Mouse (Mus musculus) thymus, adult 2 months (tissue): ENCODE measurements around the gene Serf2. TPM values are rescaled to one million over a fixed set of nuclear protein-coding genes. Genes with fewer than 3 reads are reported as not detected.

Experiments used
- DNase-seq: peaks from one replicate; pipeline ENCODE4 v3.0.0; 2021
- H3K27ac ChIP-seq: fragments of 200-500 bp; 2 replicates; pipeline ENCODE4 v1.5.1; 2012; ENCODE audit warnings: low read length, control low read depth; ENCODE audit not compliant: control insufficient read depth, insufficient read depth
- H3K27me3 ChIP-seq: fragments of 200-500 bp; 2 replicates; pipeline ENCODE4 v1.6.1; 2012; ENCODE audit warnings: mild to moderate bottlenecking, low read length, moderate library complexity, mixed read lengths; ENCODE audit not compliant: control insufficient read depth, insufficient read depth
- H3K36me3 ChIP-seq: fragments of 200-500 bp; 2 replicates; pipeline ENCODE4 v1.6.1; 2012; ENCODE audit warnings: mild to moderate bottlenecking, low read length, moderate library complexity; ENCODE audit not compliant: control insufficient read depth, insufficient read depth
- H3K4me1 ChIP-seq: fragments of 200-500 bp; replicated peaks from 2 replicates; pipeline ENCODE4 v1.6.1; 2012; ENCODE audit warnings: low read length; ENCODE audit not compliant: control insufficient read depth, insufficient read depth
- H3K4me3 ChIP-seq: fragments of 200-500 bp; 2 replicates; pipeline ENCODE4 v1.5.1; 2012; ENCODE audit warnings: mild to moderate bottlenecking, low read length, control low read depth, moderate library complexity; ENCODE audit not compliant: control insufficient read depth, insufficient read depth
- CTCF ChIP-seq: fragments of 200-500 bp; IDR thresholded peaks from 2 replicates; pipeline ENCODE4 v1.5.1; 2012; ENCODE audit warnings: mild to moderate bottlenecking, control low read depth, low read length, moderate library complexity, borderline replicate concordance; ENCODE audit not compliant: control insufficient read depth, poor library complexity, insufficient read depth; ENCODE audit errors: extremely low read depth
- POLR2A ChIP-seq: fragments of 200-500 bp; IDR thresholded peaks from 2 replicates; pipeline ENCODE4 v1.6.1; 2012; ENCODE audit warnings: mild to moderate bottlenecking, low read length, control low read depth, moderate library complexity; ENCODE audit not compliant: control insufficient read depth, poor library complexity, insufficient read depth; ENCODE audit errors: extremely low read depth
- WGBS: fragments of 180-500 bp; shearing (Covaris S2); methylation state at CpG from one replicate; pipeline ENCODE4 v1.1.7; 2018; 5-methylcytosine and 5-hydroxymethylcytosine counted together
- polyA plus RNA-seq: library from polyadenylated mRNA; depleted of rRNA; stranded (reverse); fragments of >200 nt; gene quantifications from 2 replicates; pipeline ENCODE4 v1.2.3, GENCODE M21; 2012

Serf2 gene
- polyA plus RNA-seq, 1 experiment: 498 TPM

- 34% methylated on average over 3 of the region's 3 CpGs for WGBS
- Histone ChIP-seq H3K4me3 (no peak overlapping the region), H3K4me1 (peaks cover 7% of the 10 kb centered on the region), H3K27me3 (no peaks in the 10 kb centered on the region), H3K27ac (no peak overlapping the region), H3K36me3 (peaks cover 9% of the 10 kb centered on the region; the same call in 1 of the 2 replicates)
- TF ChIP-seq POLR2A: no peak
- no peak for TF ChIP-seq CTCF
- no peak for DNase-seq
Observed at GRCm38 (mm10) chr2:121415103-121415502, 33.9 kb upstream of the Serf2 start.

DNA sequence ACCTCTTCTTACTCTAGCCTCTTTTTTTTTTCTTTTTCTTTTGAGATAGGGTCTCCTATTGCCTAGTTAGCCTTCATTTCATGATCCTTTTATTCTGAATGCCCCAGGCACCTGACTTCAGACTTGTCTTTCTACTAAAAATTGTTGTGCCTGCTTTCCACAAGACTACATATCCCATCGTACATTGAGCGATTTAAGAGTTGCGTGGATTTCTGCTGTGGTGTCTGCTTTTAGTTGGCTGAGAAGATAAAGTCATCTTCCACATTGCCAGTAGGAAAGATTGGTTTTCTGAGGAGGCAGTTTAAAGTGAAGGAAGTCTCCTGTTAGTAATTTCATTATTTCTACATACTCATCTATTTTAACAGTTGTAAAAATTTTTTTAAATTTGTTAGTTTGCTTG is 33.4 kb upstream of the Serf2 start:
- H3K27me3 ChIP-seq: no peaks in the 10 kb centered on the region
- 89% methylated on average over 3 of the region's 3 CpGs for WGBS
- no peak overlapping the region for H3K27ac ChIP-seq
- H3K36me3 ChIP-seq: peaks cover 11% of the 10 kb centered on the region; the same call in 1 of the 2 replicates
- peaks cover 7% of the 10 kb centered on the region for H3K4me1 ChIP-seq
- no peak overlapping the region for H3K4me3 ChIP-seq
- TF ChIP-seq POLR2A (no peak), CTCF (no peak)
- no peak for DNase-seq

- Histone ChIP-seq H3K4me3 (no peak overlapping the region), H3K36me3 (peaks cover 12% of the 10 kb centered on the region; the same call in 1 of the 2 replicates), H3K4me1 (peaks cover 7% of the 10 kb centered on the region), H3K27me3 (no peaks in the 10 kb centered on the region), H3K27ac (no peak overlapping the region)
- 91% methylated on average over 6 of the region's 6 CpGs for WGBS
- no peak for DNase-seq
- TF ChIP-seq CTCF (no peak), POLR2A (no peak)
Observed at GRCm38 (mm10) chr2:121416356-121416755, 32.6 kb upstream of the Serf2 start.

- no peaks in the 10 kb centered on the region for H3K27me3 ChIP-seq
- H3K4me3 ChIP-seq: no peak overlapping the region
- H3K36me3 ChIP-seq: peaks cover 30% of the 10 kb centered on the region
- TF ChIP-seq CTCF (no peak), POLR2A (no peak)
- DNase-seq: no peak
- 87% methylated on average over 3 of the region's 3 CpGs for WGBS
- 0 out of 2 replicates have a peak, but pooled peaks cover 3% of the 10 kb centered on the region for H3K4me1 ChIP-seq
- no peak overlapping the region for H3K27ac ChIP-seq
Observed at GRCm38 (mm10) chr2:121418476-121418875, 30.5 kb upstream of the Serf2 start.

GRCm38 (mm10) chr2:121423166-121423565 is 25.8 kb upstream of the Serf2 start:
- no peak overlapping the region for H3K27ac ChIP-seq
- H3K4me3 ChIP-seq: no peak overlapping the region
- H3K27me3 ChIP-seq: no peaks in the 10 kb centered on the region
- H3K4me1 ChIP-seq: no peaks in the 10 kb centered on the region
- TF ChIP-seq CTCF (no peak), POLR2A (no peak)
- H3K36me3 ChIP-seq: peaks cover 62% of the 10 kb centered on the region
- 83% methylated on average over 2 of the region's 2 CpGs for WGBS
- no peak for DNase-seq

DNA sequence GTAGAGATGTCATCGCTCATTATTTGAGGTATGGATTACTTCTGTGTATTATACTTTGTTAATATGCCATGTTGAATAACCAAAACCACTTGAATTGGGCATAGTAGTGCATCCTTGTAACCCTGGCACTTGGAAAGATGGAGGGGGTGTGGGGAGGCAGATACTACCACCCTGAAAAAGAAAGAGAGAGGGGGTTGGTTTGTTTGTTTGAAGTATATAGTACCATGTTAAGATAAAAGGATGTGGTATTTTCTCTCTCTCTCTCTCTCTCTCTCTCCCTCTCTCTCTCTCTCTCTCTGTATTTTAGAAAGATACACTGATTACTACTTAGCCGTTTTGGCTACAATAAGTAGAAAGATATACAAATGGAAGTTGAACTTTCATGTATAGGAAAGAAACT is 23.1 kb upstream of the Serf2 start:
- H3K4me3 ChIP-seq: no peak overlapping the region
- H3K27me3 ChIP-seq: no peaks in the 10 kb centered on the region
- H3K27ac ChIP-seq: no peak overlapping the region
- TF ChIP-seq POLR2A (no peak), CTCF (no peak)
- DNase-seq: no peak
- H3K4me1 ChIP-seq: no peaks in the 10 kb centered on the region
- 83% methylated on average over 2 of the region's 2 CpGs for WGBS
- H3K36me3 ChIP-seq: peaks cover 73% of the 10 kb centered on the region

DNA sequence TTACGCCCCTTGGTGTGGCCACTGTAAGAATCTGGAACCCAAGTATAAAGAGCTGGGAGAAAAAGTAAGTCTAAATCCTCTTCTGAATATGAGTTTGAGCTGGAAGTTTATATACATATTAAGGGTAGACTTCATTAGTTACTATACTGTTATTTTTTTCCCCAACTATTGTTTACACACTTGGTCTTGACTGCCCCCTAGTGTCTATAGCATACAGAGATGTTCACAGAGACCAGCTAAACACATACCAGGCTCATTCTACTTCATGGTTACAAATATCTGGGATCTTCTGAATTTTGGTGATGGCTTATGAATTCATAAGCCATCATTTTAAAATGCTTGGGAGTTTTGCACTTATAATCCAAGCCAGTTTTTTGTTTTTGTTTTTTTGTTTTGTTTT is 14.1 kb upstream of the Serf2 start:
- no peak for DNase-seq
- 100% methylated on average over 1 of the region's 1 CpGs for WGBS
- no peak overlapping the region for H3K27ac ChIP-seq
- H3K27me3 ChIP-seq: no peaks in the 10 kb centered on the region
- H3K4me1 ChIP-seq: no peaks in the 10 kb centered on the region
- TF ChIP-seq POLR2A (no peak), CTCF (no peak)
- no peak overlapping the region for H3K4me3 ChIP-seq
- H3K36me3 ChIP-seq: peaks cover 86% of the 10 kb centered on the region
